Mouse (Mus musculus) cortical plate, adult 2 months (tissue): ENCODE measurements at regions not wholly inside any gene's neighbourhood (a gene's known extent, or its start where the extent isn't known, plus 50 kb on each side); places are given as distances from the start of the nearest gene placed in this dataset.
A peak's percentile ranks its signal among the peaks of the same experiment; 100 is the strongest.

Experiments
- H3K27ac ChIP-seq: fragments of 200-500 bp; 2 replicates; pipeline ENCODE4 v1.5.1; 2012; ENCODE audit warnings: low read length, control low read depth, inconsistent platforms; ENCODE audit not compliant: insufficient read depth
- H3K4me1 ChIP-seq: fragments of 200-500 bp; 2 replicates; pipeline ENCODE4 v1.6.1; 2011; ENCODE audit warnings: low read length; ENCODE audit not compliant: control insufficient read depth, insufficient read depth
- H3K4me3 ChIP-seq: fragments of 200-500 bp; 2 replicates; pipeline ENCODE4 v1.5.1; 2011; ENCODE audit warnings: mild to moderate bottlenecking, low read length, control low read depth; ENCODE audit not compliant: insufficient read depth
- CTCF ChIP-seq: fragments of 200-500 bp; IDR thresholded peaks from 2 replicates; pipeline ENCODE4 v1.5.1; 2011; ENCODE audit warnings: mild to moderate bottlenecking, control low read depth, low read length; ENCODE audit not compliant: insufficient read depth; ENCODE audit errors: extremely low read depth
- POLR2A ChIP-seq: fragments of 200-500 bp; IDR thresholded peaks from 2 replicates; pipeline ENCODE4 v1.6.1; 2011; ENCODE audit warnings: mild to moderate bottlenecking, low read length, control low read depth; ENCODE audit not compliant: insufficient read depth; ENCODE audit errors: extremely low read depth

DNA sequence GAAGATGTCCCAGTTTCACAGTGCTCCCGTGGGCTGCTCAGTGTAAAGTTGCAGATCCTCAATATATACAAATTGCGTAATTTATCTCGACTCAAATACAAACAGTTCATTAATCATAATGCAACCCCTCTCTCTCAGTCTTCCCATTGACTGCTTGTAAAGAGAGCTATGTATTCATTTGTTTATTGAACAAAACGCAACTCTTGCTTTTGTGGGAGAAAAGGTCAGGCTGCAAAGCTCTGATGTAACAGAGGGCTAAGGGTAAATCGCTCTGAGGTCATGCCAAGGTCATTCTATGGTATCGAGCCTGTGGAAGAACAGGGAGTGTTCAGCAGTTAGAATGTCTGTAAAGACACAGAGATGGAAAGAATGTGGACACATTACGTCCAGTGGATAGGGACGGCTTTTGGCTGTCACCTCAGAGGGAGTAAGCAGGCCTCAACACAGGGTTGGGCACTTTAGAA, 160.0 kb upstream of the Rnaseh2b start:
- Histone ChIP-seq H3K27ac (peak overlapping the region; percentile 10; the same call in 1 of the 2 replicates), H3K4me1 (no peaks in the 10 kb centered on the region), H3K4me3 (no peak overlapping the region)
- TF ChIP-seq POLR2A (no peak), CTCF (no peak)

DNA sequence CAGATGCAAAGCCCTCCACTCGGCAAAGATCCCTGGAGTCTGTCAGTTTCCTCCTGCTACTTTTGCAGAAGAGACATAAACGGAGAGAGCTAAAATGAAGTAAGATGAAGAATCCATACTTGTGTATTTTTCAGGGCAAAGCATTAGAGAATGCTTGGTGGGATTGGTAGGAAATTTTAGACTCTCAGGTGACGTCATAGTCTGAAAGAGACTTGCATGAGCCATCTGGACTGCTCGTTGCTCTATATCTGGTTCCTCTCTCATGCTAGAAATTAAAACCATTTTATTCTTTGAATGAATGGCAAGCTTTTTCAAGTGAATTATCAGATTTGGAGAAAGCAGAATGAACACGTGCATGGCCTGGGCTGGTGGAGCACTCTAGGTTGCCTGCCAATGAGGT, 154.4 kb upstream of the Rnaseh2b start:
- H3K27ac ChIP-seq, result peak overlapping the region; percentile 25; the same call in 1 of the 2 replicates
- H3K4me3 ChIP-seq, result no peak overlapping the region
- peaks cover 2% of the 10 kb centered on the region; the same call in 1 of the 2 replicates for H3K4me1 ChIP-seq
- TF ChIP-seq CTCF, result no peak
- no peak for TF ChIP-seq POLR2A

DNA sequence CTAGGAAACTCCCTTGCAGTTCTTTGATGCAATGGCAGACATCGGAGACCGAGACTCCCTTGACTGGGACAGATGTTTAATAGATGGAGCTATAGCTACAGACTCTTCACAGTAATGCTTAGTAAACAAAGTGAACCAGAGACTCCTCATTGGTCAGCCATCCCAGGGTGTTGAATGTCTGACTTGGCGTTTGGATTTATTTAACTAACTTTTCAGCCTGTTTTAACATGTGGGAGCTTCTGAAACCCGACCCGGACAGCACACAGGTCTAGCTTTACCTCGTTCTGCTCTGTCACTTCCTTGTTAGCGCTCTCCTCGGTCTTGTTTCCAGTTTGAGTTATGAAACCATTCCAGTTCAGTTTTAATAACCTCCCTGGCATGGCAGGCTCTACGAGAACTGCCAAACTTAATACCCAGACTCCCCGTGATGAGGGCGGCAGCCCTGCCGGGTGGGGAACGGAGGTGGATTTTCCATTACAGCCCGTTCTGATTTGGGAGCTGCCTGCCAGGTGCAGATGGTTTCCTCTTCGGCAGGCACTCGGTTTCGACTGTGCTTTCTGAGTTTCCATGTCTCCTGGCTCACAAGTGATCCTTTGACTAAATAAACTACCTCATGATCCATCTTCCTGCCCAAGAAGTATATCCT, 147.9 kb upstream of the Rnaseh2b start:
- Histone ChIP-seq H3K27ac (no peak overlapping the region), H3K4me3 (no peak overlapping the region), H3K4me1 (no peaks in the 10 kb centered on the region)
- TF ChIP-seq POLR2A (no peak), CTCF (no peak)

DNA sequence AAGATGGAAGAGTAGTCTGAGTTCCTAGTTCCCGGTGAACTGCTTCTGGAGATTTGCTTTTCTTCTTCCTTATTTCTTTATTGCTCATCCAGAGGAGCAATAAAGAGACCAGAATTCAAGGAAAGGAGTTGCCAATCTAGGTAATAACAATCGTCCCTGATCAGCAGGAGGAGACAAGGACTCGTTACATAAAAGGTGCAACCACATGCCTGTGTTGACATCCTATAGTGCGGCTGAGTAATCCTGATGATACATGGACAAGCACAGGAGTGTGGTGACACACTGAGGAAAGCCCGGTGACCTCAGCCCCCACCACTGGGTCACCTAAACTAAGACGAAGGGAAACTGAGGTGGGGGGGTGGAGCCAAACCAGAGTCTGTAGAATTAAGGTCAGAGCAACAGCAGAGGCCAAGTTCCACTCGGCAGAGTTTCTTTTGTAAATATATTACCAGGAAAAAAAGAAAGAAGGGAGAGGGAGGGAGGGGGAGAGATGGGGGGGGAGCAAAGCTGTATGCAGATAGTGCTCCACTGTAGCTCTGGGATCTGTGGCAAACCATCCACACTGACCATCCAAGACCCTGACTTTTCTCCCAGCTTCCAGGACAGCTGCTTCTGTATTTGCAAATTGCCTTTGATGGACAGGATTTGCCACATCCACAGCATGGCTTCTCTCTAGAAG, 135.2 kb upstream of the Rnaseh2b start:
- no peak overlapping the region for H3K4me3 ChIP-seq
- no peaks in the 10 kb centered on the region for H3K4me1 ChIP-seq
- no peak overlapping the region for H3K27ac ChIP-seq
- TF ChIP-seq POLR2A, result no peak
- TF ChIP-seq CTCF, result no peak

DNA sequence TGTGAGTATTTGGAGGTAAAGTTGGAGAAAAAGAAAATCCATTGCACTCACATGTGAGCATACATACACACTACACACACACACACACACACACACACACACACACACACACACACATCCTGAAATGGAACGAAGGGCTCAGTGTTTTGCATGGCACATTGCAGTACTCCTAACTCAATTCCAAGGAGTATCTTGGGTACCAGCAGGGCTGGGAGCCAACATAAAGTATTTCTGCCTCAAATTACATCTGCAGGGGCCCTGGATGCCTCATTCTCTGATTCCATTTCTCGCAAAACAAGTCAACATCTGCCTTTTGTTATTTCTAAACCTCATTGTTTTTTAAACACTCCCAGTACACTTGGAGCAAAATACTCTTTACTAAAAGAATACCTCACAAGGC, 132.7 kb upstream of the Rnaseh2b start:
- TF ChIP-seq POLR2A, result no peak
- TF ChIP-seq CTCF, result no peak
- Histone ChIP-seq H3K4me3 (no peak overlapping the region), H3K4me1 (no peaks in the 10 kb centered on the region), H3K27ac (no peak overlapping the region)

DNA sequence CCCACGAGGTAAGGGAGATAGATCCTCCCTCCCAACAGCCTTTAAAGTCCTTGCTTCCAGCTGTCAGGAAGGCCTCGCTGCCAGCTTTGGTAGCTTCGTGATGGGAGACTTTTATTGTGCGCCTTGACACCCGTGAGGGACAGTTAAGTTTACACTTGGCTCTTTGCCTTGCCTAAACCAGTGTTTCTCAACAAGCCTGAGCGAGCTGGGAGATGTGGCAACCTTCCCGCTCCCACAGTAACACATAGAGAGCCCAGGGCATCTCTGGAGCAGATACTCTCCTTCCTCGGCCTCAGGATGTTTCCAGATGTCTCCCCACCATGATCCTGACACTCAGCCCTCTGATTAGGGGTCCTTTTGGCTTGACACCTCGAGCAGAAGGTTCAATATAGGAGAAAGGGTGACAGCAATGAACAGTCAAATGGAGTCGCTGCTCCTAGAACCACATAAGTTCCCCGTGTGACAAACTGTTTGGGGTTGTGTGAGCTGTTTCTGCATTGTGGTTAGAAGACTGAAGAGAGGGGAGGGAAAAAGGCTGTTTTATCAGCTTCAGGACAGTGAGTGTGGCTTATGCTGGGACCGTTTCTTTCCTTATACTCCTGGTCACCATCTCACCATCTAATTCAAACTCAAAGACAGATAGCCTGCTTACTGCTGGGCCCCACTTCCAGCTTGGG, 129.1 kb upstream of the Rnaseh2b start:
- peaks cover 3% of the 10 kb centered on the region; the same call in 1 of the 2 replicates for H3K4me1 ChIP-seq
- H3K27ac ChIP-seq, result no peak overlapping the region

DNA sequence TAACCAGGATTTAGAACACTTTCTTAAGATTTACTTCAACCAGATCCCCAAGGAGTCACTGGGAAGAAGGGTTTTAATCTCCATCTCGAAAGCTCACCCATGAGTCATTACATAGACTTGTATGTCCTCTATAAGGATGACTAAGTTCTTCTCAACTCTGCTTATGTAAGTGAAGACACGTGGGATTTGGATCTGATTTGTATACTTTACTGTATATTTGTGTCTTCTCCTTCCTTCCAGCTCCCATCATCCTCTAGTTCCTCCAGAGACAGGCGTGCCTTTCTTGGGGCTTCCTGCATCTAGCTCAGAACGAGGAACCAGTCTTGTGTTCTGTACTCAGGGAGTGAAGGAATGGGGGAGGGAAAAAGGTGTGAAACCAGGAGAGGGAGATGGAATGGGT, 127.5 kb upstream of the Rnaseh2b start:
- TF ChIP-seq POLR2A, result no peak
- TF ChIP-seq CTCF, result no peak
- Histone ChIP-seq H3K4me3 (no peak overlapping the region), H3K4me1 (peaks cover 3% of the 10 kb centered on the region; the same call in 1 of the 2 replicates), H3K27ac (no peak overlapping the region)

More for the DNA sequence above, 129.1 kb upstream of the Rnaseh2b start:
- H3K4me3 ChIP-seq, result no peak overlapping the region
- TF ChIP-seq CTCF (no peak), POLR2A (no peak)

DNA sequence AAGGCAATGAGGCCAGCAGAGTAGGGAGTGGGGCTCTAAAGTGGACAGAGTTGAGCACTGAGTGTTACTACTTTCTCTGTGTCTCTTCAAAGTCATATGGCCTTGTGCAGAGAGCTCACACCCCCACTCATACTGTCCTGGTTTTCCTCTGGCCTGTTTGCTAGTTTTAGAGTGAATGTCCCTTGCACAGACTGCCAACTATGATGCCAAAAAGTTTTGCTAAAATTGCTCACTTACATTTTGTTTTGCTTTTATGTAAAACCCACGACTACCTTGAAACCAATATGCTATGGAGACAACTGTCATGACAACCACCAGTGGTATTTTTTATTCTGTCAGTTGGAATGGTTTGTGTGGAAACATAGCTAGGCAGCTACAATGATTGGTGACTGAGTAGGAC, 126.4 kb upstream of the Rnaseh2b start:
- H3K27ac ChIP-seq, result no peak overlapping the region
- no peak overlapping the region for H3K4me3 ChIP-seq
- TF ChIP-seq POLR2A (no peak), CTCF (no peak)
- peaks cover 3% of the 10 kb centered on the region; the same call in 1 of the 2 replicates for H3K4me1 ChIP-seq

DNA sequence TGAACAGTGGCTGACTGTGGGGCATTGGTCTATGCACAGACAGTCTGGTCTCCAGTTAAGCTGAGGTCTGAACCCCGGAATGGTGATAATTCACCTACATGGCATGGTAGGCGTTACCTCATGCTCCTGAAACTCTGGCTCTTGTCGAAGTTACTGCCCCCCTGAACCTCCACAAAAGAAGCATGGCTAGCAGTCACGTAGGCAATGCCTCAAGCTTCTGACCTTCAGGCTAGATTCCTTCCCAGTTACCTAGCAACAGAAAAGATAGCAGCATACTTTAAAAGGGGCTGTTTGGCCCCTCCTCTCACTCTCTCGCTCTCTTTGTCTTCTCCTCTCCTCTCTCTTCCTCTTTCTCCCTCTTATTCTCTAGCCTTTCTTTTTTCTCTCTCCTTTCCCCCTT, 125.8 kb upstream of the Rnaseh2b start:
- Histone ChIP-seq H3K27ac (no peak overlapping the region), H3K4me1 (peaks cover 3% of the 10 kb centered on the region; the same call in 1 of the 2 replicates), H3K4me3 (no peak overlapping the region)
- no peak for TF ChIP-seq CTCF

DNA sequence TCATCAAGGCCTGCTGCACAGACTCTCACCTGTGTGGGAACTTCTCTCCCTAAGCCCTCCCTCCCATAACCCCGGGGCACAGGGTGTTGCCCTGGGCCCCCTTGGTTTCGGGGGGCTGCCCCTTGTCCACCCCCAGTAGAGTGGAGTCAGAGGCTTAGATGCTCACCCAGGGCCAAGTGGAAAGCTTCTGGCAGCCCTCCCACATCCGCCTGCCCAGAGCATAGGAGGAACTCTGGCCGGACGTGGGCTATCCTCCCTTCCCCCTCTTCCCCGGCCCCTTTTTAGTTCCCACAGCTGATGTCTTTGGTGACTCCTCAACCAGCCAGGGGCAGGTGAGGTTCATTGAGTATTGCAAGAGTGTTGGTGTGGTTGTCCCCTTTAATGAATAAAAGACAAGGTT, 125.3 kb upstream of the Rnaseh2b start:
- no peak overlapping the region for H3K4me3 ChIP-seq
- H3K4me1 ChIP-seq, result peaks cover 3% of the 10 kb centered on the region; the same call in 1 of the 2 replicates
- no peak overlapping the region for H3K27ac ChIP-seq
- TF ChIP-seq CTCF (no peak), POLR2A (no peak)
